ENCODE assay signal across 34 mouse cellular contexts in genomic region chr8:61537471-61537870, GRCm38 (mm10). TPM values are rescaled to one million over a fixed set of nuclear protein-coding genes. Genes with fewer than 3 reads are reported as not detected.
A peak's percentile ranks its signal among the peaks of the same experiment; 100 is the strongest.
DNase-seq lines count a peak whose midpoint lies in the region; ATAC-seq and TF ChIP-seq lines count a peak whose summit lies in the region.
"Had no signal": no experiment of that assay in that cellular context is flagged by ENCODE, and none has a peak within 500 bp of the region (broad histone marks: within the 10 kb centered on the region; RNA-seq: fewer than 3 reads in every experiment).

No protein-coding gene starts in this region.

- peaks cover 57% of the 10 kb centered on the region for H3K36me3 ChIP-seq in embryonic facial prominence, embryonic 14.5 days (ENCODE audit: control insufficient read depth, insufficient read depth, low read length)
- H3K36me3 ChIP-seq in embryonic facial prominence, embryonic 10.5 days (replicated peaks), result peaks cover 71% of the 10 kb centered on the region
- H3K36me3 ChIP-seq in liver, adult 2 months (ENCODE audit: control insufficient read depth, insufficient read depth, low read length), result peaks cover 50% of the 10 kb centered on the region
- H3K36me3 ChIP-seq in liver, embryonic 11.5 days (ENCODE audit: control insufficient read depth, insufficient read depth, low read length), result no peaks in the 10 kb centered on the region
- peaks cover 35% of the 10 kb centered on the region for H3K36me3 ChIP-seq in heart, embryonic 16.5 days (ENCODE audit: control insufficient read depth, insufficient read depth)
- peaks cover 64% of the 10 kb centered on the region for H3K36me3 ChIP-seq in limb, embryonic 10.5 days

- peaks cover 2% of the 10 kb centered on the region; the same call in 1 of the 2 replicates for H3K79me2 ChIP-seq in liver, adult 2 months (ENCODE audit: control insufficient read depth, insufficient read depth, low read length)

- no peak for TF ChIP-seq POLR2A in liver, adult 2 months (IDR thresholded peaks at IDR 0.05; ENCODE audit: extremely low read depth, insufficient read depth, low read length)

- H3K27ac ChIP-seq in embryonic facial prominence, embryonic 14.5 days (replicated peaks; ENCODE audit: low read depth, low read length), result peak overlapping the region; percentile 48; the same call in 1 of the 2 replicates
- no peak overlapping the region for H3K27ac ChIP-seq in embryonic facial prominence, embryonic 10.5 days (replicated peaks)
- no peak overlapping the region for H3K27ac ChIP-seq in liver, adult 2 months (replicated peaks; ENCODE audit: insufficient read depth, low read depth, low read length)
- no peak overlapping the region for H3K27ac ChIP-seq in liver, embryonic 11.5 days (ENCODE audit: low read depth, low read length)
- 0 out of 2 replicates have a peak overlapping the region, but pooled peaks have one; percentile 27 for H3K27ac ChIP-seq in heart, embryonic 16.5 days (ENCODE audit: low read length)
- H3K27ac ChIP-seq in limb, embryonic 10.5 days, result no peak overlapping the region
- H3K27ac ChIP-seq: embryonic facial prominence, embryonic 13.5 days; hindbrain, embryonic 12.5 days; hindbrain, postnatal 0 days; intestine, embryonic 15.5 days; limb, embryonic 15.5 days; liver, embryonic 15.5 days; neural tube, embryonic 12.5 days; stomach, postnatal 0 days had no signal

- no peak overlapping the region for H3K4me2 ChIP-seq in embryonic facial prominence, embryonic 14.5 days (ENCODE audit: low read depth, low read length)
- H3K4me2 ChIP-seq in liver, embryonic 11.5 days, result no peak overlapping the region
- H3K4me2 ChIP-seq in heart, embryonic 16.5 days (ENCODE audit: low read depth, low read length), result no peak overlapping the region
- H3K4me2 ChIP-seq: embryonic facial prominence, embryonic 13.5 days; hindbrain, embryonic 12.5 days; intestine, embryonic 15.5 days; limb, embryonic 15.5 days; liver, embryonic 15.5 days; midbrain, embryonic 11.5 days; neural tube, embryonic 12.5 days had no signal

- TF ChIP-seq CTCF in liver, adult 2 months (IDR thresholded peaks at IDR 0.05; ENCODE audit: low read depth, low read length), result no peak

- ATAC-seq in embryonic facial prominence, embryonic 14.5 days (ENCODE audit: low read depth), result no peak
- ATAC-seq in liver, embryonic 11.5 days (replicated peaks; ENCODE audit: low FRiP score), result no peak
- 0 out of 2 replicates have a peak, but pooled peaks have one; percentile 30 for ATAC-seq in heart, embryonic 16.5 days (replicated peaks; ENCODE audit: extremely low read depth, insufficient read depth, low FRiP score)
- ATAC-seq: forebrain, embryonic 16.5 days; hindbrain, postnatal 0 days; intestine, embryonic 15.5 days had no signal

- whole genome bisulfite sequencing in embryonic facial prominence, embryonic 14.5 days, result 58% methylated on average over 5 of the region's 5 CpGs
- WGBS in embryonic facial prominence, embryonic 10.5 days, result 77% methylated on average over 5 of the region's 5 CpGs
- 44% methylated on average over 5 of the region's 5 CpGs for WGBS in liver, adult 2 months
- 72% methylated on average over 5 of the region's 5 CpGs for WGBS in liver, embryonic 11.5 days
- WGBS in heart, embryonic 16.5 days, result 52% methylated on average over 5 of the region's 5 CpGs
- WGBS in limb, embryonic 10.5 days, result 90% methylated on average over 5 of the region's 5 CpGs

- no peaks in the 10 kb centered on the region for H3K27me3 ChIP-seq in embryonic facial prominence, embryonic 14.5 days (replicated peaks; ENCODE audit: control insufficient read depth, insufficient read depth, low read length)
- no peaks in the 10 kb centered on the region for H3K27me3 ChIP-seq in embryonic facial prominence, embryonic 10.5 days (replicated peaks; ENCODE audit: low read depth, poor library complexity, severe bottlenecking)
- no peaks in the 10 kb centered on the region for H3K27me3 ChIP-seq in liver, adult 2 months (ENCODE audit: control insufficient read depth, insufficient read depth, low read length)
- H3K27me3 ChIP-seq in liver, embryonic 11.5 days (replicated peaks; ENCODE audit: control insufficient read depth, insufficient read depth, low read length), result no peaks in the 10 kb centered on the region
- H3K27me3 ChIP-seq in heart, embryonic 16.5 days (ENCODE audit: control insufficient read depth, insufficient read depth, low read length), result no peaks in the 10 kb centered on the region
- no peaks in the 10 kb centered on the region for H3K27me3 ChIP-seq in limb, embryonic 10.5 days (ENCODE audit: low read depth, poor library complexity, severe bottlenecking)
- H3K27me3 ChIP-seq: CH12.LX; embryonic facial prominence, embryonic 13.5 days; hindbrain, embryonic 12.5 days; intestine, embryonic 15.5 days; limb, embryonic 15.5 days; liver, embryonic 15.5 days; neural tube, embryonic 12.5 days had no signal

- H3K9me3 ChIP-seq in embryonic facial prominence, embryonic 14.5 days (ENCODE audit: control insufficient read depth, low read length), result no peaks in the 10 kb centered on the region
- no peaks in the 10 kb centered on the region for H3K9me3 ChIP-seq in embryonic facial prominence, embryonic 10.5 days
- no peaks in the 10 kb centered on the region for H3K9me3 ChIP-seq in liver, embryonic 11.5 days (ENCODE audit: control insufficient read depth, low read length)
- no peaks in the 10 kb centered on the region for H3K9me3 ChIP-seq in heart, embryonic 16.5 days (replicated peaks; ENCODE audit: control insufficient read depth, low read length)
- no peaks in the 10 kb centered on the region for H3K9me3 ChIP-seq in limb, embryonic 10.5 days (replicated peaks)
- H3K9me3 ChIP-seq: embryonic facial prominence, embryonic 13.5 days; hindbrain, embryonic 12.5 days; intestine, embryonic 15.5 days; limb, embryonic 15.5 days; liver, embryonic 15.5 days; neural tube, embryonic 12.5 days had no signal

- H3K4me3 ChIP-seq in embryonic facial prominence, embryonic 14.5 days (ENCODE audit: low read depth, low read length), result no peak overlapping the region
- no peak overlapping the region for H3K4me3 ChIP-seq in embryonic facial prominence, embryonic 10.5 days
- no peak overlapping the region for H3K4me3 ChIP-seq in liver, adult 2 months (ENCODE audit: insufficient read depth, low read depth, low read length)
- H3K4me3 ChIP-seq in liver, embryonic 11.5 days (ENCODE audit: low read depth, low read length), result no peak overlapping the region
- H3K4me3 ChIP-seq in heart, embryonic 16.5 days (ENCODE audit: low read length), result no peak overlapping the region
- no peak overlapping the region for H3K4me3 ChIP-seq in limb, embryonic 10.5 days
- H3K4me3 ChIP-seq: embryonic facial prominence, embryonic 13.5 days; erythroblast, embryonic 14.5 days; gastrocnemius, adult 2 months; hindbrain, embryonic 12.5 days; intestine, embryonic 15.5 days; limb, embryonic 15.5 days; liver, embryonic 15.5 days; myocyte; neural tube, embryonic 12.5 days had no signal

- no peak overlapping the region for H3K9ac ChIP-seq in embryonic facial prominence, embryonic 14.5 days (ENCODE audit: low read depth, low read length)
- H3K9ac ChIP-seq in liver, adult 2 months (ENCODE audit: low read depth, low read length), result no peak overlapping the region
- no peak overlapping the region for H3K9ac ChIP-seq in liver, embryonic 11.5 days (ENCODE audit: low read depth, low read length)
- no peak overlapping the region for H3K9ac ChIP-seq in heart, embryonic 16.5 days (ENCODE audit: low read length)
- H3K9ac ChIP-seq: embryonic facial prominence, embryonic 13.5 days; hindbrain, embryonic 12.5 days; intestine, embryonic 15.5 days; limb, embryonic 15.5 days; liver, embryonic 15.5 days; neural tube, embryonic 12.5 days had no signal

- H3K4me1 ChIP-seq in embryonic facial prominence, embryonic 14.5 days (ENCODE audit: control insufficient read depth, insufficient read depth, low read length), result 0 out of 2 replicates have a peak, but pooled peaks cover 3% of the 10 kb centered on the region
- H3K4me1 ChIP-seq in embryonic facial prominence, embryonic 10.5 days, result peaks cover 10% of the 10 kb centered on the region; the same call in 1 of the 2 replicates
- no peaks in the 10 kb centered on the region; the same call in 1 of the 2 replicates for H3K4me1 ChIP-seq in liver, adult 2 months (ENCODE audit: control insufficient read depth, insufficient read depth, low read length)
- no peaks in the 10 kb centered on the region for H3K4me1 ChIP-seq in liver, embryonic 11.5 days (replicated peaks; ENCODE audit: control insufficient read depth, insufficient read depth, low read length)
- peaks cover 18% of the 10 kb centered on the region for H3K4me1 ChIP-seq in heart, embryonic 16.5 days (ENCODE audit: control insufficient read depth, insufficient read depth, low read length)
- H3K4me1 ChIP-seq in limb, embryonic 10.5 days, result 0 out of 2 replicates have a peak, but pooled peaks cover 7% of the 10 kb centered on the region
- H3K4me1 ChIP-seq: hindbrain, embryonic 12.5 days; intestine, embryonic 15.5 days; limb, embryonic 15.5 days; liver, embryonic 15.5 days; neural tube, embryonic 12.5 days had no signal

- peak; percentile 45 for DNase-seq in embryonic facial prominence, embryonic 14.5 days (ENCODE audit: low spot score)
- no peak for DNase-seq in embryonic facial prominence, embryonic 10.5 days (ENCODE audit: low spot score)
- peak; percentile 35 for DNase-seq in liver, adult 2 months (ENCODE audit: extremely low read depth, low read depth, low spot score)
- no peak for DNase-seq in liver, embryonic 11.5 days (ENCODE audit: low spot score)
- peak; percentile 48 for DNase-seq in heart, postnatal 4 days
- no peak for DNase-seq in cerebellum, postnatal 25 days
- DNase-seq in limb, embryonic 10.5 days (ENCODE audit: low spot score), result no peak
- DNase-seq: adrenal gland, postnatal 14 days; cerebellum, adult 11 months; cerebellum, adult 9-10 months; embryo, embryonic 11 days; gastrocnemius, adult 2 months; gastrocnemius, postnatal 36 days; kidney, adult 2 months; kidney, postnatal 4 days; layer of hippocampus, postnatal 36 days; left cerebral cortex, postnatal 4 days; right cerebral cortex, postnatal 4 days; thymus, adult 2 months; thymus, postnatal 36 days had no signal

RNA-seq across cellular contexts. Expression of gene Cbr4, which starts 49.9 kb away (rescaled TPM):
- 30.9 and 31.3 TPM in 2 replicates for polyA plus RNA-seq in embryonic facial prominence, embryonic 14.5 days (2014; fragmentation: Nextera tagmentation; extraction: Ambion mirVana)
- polyA plus RNA-seq in embryonic facial prominence, embryonic 10.5 days (2016; fragmentation: Nextera tagmentation; extraction: Ambion mirVana), result 26.9 and 31.6 TPM in 2 replicates
- total RNA-seq in liver, adult 2 months (2014; rRNA removed), result 22.0 and 22.8 TPM in 2 replicates
- 9.5 and 10.7 TPM in 2 replicates for polyA plus RNA-seq in liver, adult 2 months (2012; rRNA removed)
- 33.3 and 37.3 TPM in 2 replicates for polyA plus RNA-seq in liver, embryonic 11.5 days (2014; fragmentation: Nextera tagmentation; extraction: Ambion mirVana)
- polyA plus RNA-seq in heart, embryonic 16.5 days (2015; fragmentation: Nextera tagmentation; extraction: Ambion mirVana), result 42.3 and 44.1 TPM in 2 replicates
- total RNA-seq in heart, postnatal 4 days (2021), result 10 to 100 TPM; 40.3 to 41.2 TPM
- 23.2 and 28.2 TPM in 2 replicates for polyA plus RNA-seq in limb, embryonic 10.5 days (2016; fragmentation: Nextera tagmentation; extraction: Ambion mirVana)

Comparison
In these comparisons a context has a peak if more than half of its experiments do, and no peak if none do; other contexts are left out.
1. DNase-seq: peak in embryonic facial prominence, embryonic 14.5 days (single experiment), liver, adult 2 months (single experiment) and heart, postnatal 4 days (single experiment); none in embryonic facial prominence, embryonic 10.5 days (single experiment), liver, embryonic 11.5 days (single experiment), cerebellum, postnatal 25 days (0 of 2) and limb, embryonic 10.5 days (single experiment).
2. H3K27ac ChIP-seq: peak in embryonic facial prominence, embryonic 14.5 days (single experiment) and heart, embryonic 16.5 days (single experiment); none in embryonic facial prominence, embryonic 10.5 days (single experiment), liver, adult 2 months (single experiment), liver, embryonic 11.5 days (single experiment) and limb, embryonic 10.5 days (single experiment).